Mouse (Mus musculus): ENCODE measurements around the gene Rasl10b. TPM values are rescaled to one million over a fixed set of nuclear protein-coding genes. Genes with fewer than 3 reads are reported as not detected.

Gene Rasl10b
- 0.12 and 0.22 TPM in 2 replicates for polyA plus RNA-seq (2015; fragmentation: Nextera tagmentation; extraction: Ambion mirVana)

DNA sequence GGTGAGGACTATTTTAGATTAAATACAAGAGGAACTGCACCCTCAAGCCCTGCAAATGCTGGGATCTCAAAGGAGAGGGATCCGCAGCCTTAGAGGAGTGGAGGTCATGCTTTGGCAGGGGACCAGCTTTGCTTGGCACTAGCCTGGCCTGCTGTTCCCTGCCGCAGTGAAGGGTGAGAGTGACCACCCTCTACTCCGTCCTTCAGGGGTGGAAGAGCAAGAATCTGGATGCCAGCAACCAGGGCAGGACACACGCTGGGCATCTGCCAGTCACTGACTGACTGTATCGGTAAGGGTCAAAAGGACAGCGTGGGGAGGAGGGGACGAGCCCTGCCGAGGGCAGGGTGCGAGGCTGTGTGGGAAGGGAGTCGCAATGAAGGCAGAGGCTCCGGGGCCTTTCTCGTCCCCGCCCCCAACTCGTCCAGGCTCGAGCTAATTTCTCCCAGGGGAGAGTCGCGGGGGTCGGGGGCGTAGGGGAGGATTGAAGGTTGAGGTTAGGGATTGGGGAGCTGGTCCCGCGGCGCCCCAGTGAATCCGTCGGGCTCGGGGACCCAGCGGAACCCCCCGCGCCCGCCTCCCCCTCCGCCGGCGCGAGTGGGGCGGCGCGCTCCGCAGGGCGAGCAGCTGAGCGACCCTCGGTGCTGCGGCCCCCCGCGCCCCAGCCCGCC is at the start of gene Rasl10b:
TSS of gene Rasl10b (plus strand) at position 51 of the 668 bp plus-strand sequence.
- peak within 1 kb of the TSS; percentile 68 for H3K4me2 ChIP-seq
- H3K27ac ChIP-seq (replicated peaks) = no peak within 1 kb of the TSS
- no peaks in the 10 kb centered on the region; the same call in 1 of the 2 replicates for H3K4me1 ChIP-seq (replicated peaks)
- H3K9me3 ChIP-seq (replicated peaks) = no peaks in the 10 kb centered on the region
- H3K4me3 ChIP-seq (replicated peaks) = peak within 1 kb of the TSS; percentile 58
- WGBS (ENCODE audit: insufficient replicate concordance) = 5% methylated on average over 29 of the region's 44 CpGs
- no peak for ATAC-seq (ENCODE audit: insufficient read depth)
- H3K9ac ChIP-seq = peak within 1 kb of the TSS; percentile 15; the same call in 1 of the 2 replicates
- no peaks in the 10 kb centered on the region for H3K36me3 ChIP-seq (replicated peaks)
- H3K27me3 ChIP-seq = peaks cover 58% of the 10 kb centered on the region

- H3K4me3 ChIP-seq (replicated peaks) = no peak overlapping the region
- H3K27ac ChIP-seq (replicated peaks) = no peak overlapping the region
- no peaks in the 10 kb centered on the region for H3K9me3 ChIP-seq (replicated peaks)
- peaks cover 49% of the 10 kb centered on the region for H3K36me3 ChIP-seq (replicated peaks)
- no peaks in the 10 kb centered on the region for H3K4me1 ChIP-seq (replicated peaks)
- H3K27me3 ChIP-seq = no peaks in the 10 kb centered on the region
- H3K9ac ChIP-seq = no peak overlapping the region
- H3K4me2 ChIP-seq = no peak overlapping the region
- 91% methylated on average over 6 of the region's 6 CpGs for WGBS (ENCODE audit: insufficient replicate concordance)
- no peak for ATAC-seq (ENCODE audit: insufficient read depth)
Measured at GRCm38 (mm10) chr11:83364656-83365055, 44.3 kb upstream of the Rasl10b start.

- Histone ChIP-seq H3K9ac (no peak overlapping the region), H3K27ac (replicated peaks) (no peak overlapping the region), H3K36me3 (replicated peaks) (peaks cover 80% of the 10 kb centered on the region), H3K4me3 (replicated peaks) (no peak overlapping the region), H3K4me1 (replicated peaks) (no peaks in the 10 kb centered on the region), H3K4me2 (no peak overlapping the region), H3K27me3 (no peaks in the 10 kb centered on the region), H3K9me3 (replicated peaks) (no peaks in the 10 kb centered on the region)
- ATAC-seq (ENCODE audit: insufficient read depth) = no peak
- 83% methylated on average over 4 of the region's 4 CpGs for WGBS (ENCODE audit: insufficient replicate concordance)
Measured at GRCm38 (mm10) chr11:83371267-83371666, 37.7 kb upstream of the Rasl10b start.

DNA sequence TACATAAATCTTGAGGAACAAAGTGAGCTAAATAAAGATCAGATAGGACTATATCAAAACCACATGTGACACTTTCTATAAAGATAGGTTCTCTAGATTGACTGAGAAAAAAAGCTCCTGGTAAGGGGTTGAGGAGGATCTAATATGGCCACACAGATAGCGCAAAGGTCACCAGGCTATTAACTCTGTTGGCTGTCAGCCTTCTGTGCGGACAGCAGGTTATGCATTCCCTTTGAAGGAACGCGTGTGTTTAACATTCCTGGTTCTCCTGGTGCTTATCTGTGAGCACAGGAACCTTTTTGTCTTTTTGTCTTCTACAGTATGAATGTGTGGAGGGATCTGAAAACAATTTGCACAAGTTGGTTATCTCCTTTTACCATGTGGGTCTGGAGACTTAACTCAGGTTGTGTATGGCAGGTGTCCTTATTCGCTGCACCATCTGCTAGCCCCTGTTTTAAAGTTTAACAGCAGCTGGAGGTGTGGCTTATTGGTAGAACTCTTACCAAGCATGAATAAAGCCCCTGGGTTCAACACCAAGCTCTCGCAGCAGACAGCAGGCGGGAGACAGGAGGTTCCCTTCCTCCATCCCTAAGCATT is 29.1 kb upstream of the Rasl10b start:
- Histone ChIP-seq H3K9ac (no peak overlapping the region), H3K9me3 (replicated peaks) (no peaks in the 10 kb centered on the region), H3K36me3 (replicated peaks) (peaks cover 23% of the 10 kb centered on the region), H3K4me2 (no peak overlapping the region), H3K27me3 (no peaks in the 10 kb centered on the region), H3K4me1 (replicated peaks) (peaks cover 9% of the 10 kb centered on the region), H3K4me3 (replicated peaks) (no peak overlapping the region), H3K27ac (replicated peaks) (no peak overlapping the region)
- ATAC-seq (ENCODE audit: insufficient read depth) = peak; percentile 25; the same call in 1 of the 2 replicates
- WGBS (ENCODE audit: insufficient replicate concordance) = 38% methylated on average over 7 of the region's 7 CpGs

DNA sequence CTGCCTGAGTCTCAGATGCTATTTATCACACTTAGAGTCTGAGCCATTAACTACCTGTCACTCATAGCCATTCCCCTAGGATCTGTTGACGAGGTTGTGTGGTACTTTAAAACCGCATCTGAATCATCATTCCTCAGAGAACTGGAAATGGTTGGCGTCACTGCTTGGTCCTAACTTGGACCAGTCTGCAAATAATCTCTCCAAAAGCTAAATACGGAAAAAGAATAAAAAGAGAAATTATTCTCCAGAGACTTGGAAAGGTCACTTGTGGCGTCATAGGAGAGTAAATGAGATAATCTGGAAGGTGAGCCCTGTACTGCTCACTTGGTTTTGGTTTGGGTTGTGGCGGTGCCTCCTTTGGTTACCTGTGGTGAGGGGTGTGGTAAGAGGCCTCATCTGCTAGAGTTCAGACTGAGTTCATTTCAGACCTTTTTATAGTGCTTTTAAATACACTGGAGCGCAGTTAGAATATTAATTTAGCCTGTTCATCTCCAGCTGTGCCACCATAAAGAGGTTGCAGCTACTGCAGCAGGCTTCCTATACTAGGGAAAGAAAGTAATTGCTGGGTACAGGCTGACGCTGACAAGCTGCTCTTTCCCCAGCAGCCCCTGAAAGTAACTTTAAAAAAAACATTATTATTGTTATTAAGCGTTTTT is 25.9 kb upstream of the Rasl10b start:
- no peak for ATAC-seq (ENCODE audit: insufficient read depth)
- H3K36me3 ChIP-seq (replicated peaks) = no peaks in the 10 kb centered on the region
- no peak overlapping the region for H3K4me3 ChIP-seq (replicated peaks)
- H3K27me3 ChIP-seq = no peaks in the 10 kb centered on the region
- 87% methylated on average over 9 of the region's 9 CpGs for WGBS (ENCODE audit: insufficient replicate concordance)
- H3K9me3 ChIP-seq (replicated peaks) = no peaks in the 10 kb centered on the region
- H3K4me1 ChIP-seq (replicated peaks) = peaks cover 9% of the 10 kb centered on the region
- no peak overlapping the region for H3K9ac ChIP-seq
- H3K27ac ChIP-seq (replicated peaks) = no peak overlapping the region
- H3K4me2 ChIP-seq = no peak overlapping the region

GRCm38 (mm10) chr11:83383532-83383887 is 25.4 kb upstream of the Rasl10b start:
- H3K9me3 ChIP-seq (replicated peaks) = no peaks in the 10 kb centered on the region

DNA sequence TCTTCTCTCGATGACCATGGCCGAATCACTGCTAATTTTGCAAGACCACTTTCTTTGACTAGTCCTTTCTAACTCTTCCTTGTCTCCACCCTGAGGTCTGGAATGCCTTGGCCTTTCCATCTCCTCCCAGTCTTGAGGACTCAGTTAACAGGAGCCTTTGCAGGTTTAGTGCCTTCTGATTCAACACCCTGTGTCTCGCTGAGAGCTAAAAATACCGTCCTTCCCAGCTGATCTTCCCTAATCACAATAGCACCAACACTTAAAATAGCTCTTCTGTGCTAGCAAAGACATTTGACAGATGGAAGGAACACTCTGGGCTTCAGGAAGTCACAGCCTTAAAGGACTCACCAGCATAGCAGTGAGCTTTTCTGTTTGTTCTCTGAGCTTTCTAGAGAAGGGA is 15.9 kb upstream of the Rasl10b start:
- Histone ChIP-seq H3K4me2 (no peak overlapping the region), H3K36me3 (replicated peaks) (peaks cover 61% of the 10 kb centered on the region), H3K4me1 (replicated peaks) (no peaks in the 10 kb centered on the region), H3K27me3 (no peaks in the 10 kb centered on the region), H3K4me3 (replicated peaks) (no peak overlapping the region), H3K9me3 (replicated peaks) (no peaks in the 10 kb centered on the region), H3K27ac (replicated peaks) (no peak overlapping the region), H3K9ac (no peak overlapping the region)
- no peak for ATAC-seq (ENCODE audit: insufficient read depth)
- WGBS (ENCODE audit: insufficient replicate concordance) = 76% methylated on average over 4 of the region's 4 CpGs

More at GRCm38 (mm10) chr11:83383532-83383887, 25.4 kb upstream of the Rasl10b start:
- no peak overlapping the region for H3K4me3 ChIP-seq (replicated peaks)
- ATAC-seq (ENCODE audit: insufficient read depth) = no peak
- no peaks in the 10 kb centered on the region for H3K27me3 ChIP-seq
- peaks cover 4% of the 10 kb centered on the region; the same call in 1 of the 2 replicates for H3K36me3 ChIP-seq (replicated peaks)
- peaks cover 9% of the 10 kb centered on the region for H3K4me1 ChIP-seq (replicated peaks)
- H3K9ac ChIP-seq = no peak overlapping the region
- 83% methylated on average over 1 of the region's 1 CpGs for WGBS (ENCODE audit: insufficient replicate concordance)
- no peak overlapping the region for H3K27ac ChIP-seq (replicated peaks)
- H3K4me2 ChIP-seq = no peak overlapping the region

DNA sequence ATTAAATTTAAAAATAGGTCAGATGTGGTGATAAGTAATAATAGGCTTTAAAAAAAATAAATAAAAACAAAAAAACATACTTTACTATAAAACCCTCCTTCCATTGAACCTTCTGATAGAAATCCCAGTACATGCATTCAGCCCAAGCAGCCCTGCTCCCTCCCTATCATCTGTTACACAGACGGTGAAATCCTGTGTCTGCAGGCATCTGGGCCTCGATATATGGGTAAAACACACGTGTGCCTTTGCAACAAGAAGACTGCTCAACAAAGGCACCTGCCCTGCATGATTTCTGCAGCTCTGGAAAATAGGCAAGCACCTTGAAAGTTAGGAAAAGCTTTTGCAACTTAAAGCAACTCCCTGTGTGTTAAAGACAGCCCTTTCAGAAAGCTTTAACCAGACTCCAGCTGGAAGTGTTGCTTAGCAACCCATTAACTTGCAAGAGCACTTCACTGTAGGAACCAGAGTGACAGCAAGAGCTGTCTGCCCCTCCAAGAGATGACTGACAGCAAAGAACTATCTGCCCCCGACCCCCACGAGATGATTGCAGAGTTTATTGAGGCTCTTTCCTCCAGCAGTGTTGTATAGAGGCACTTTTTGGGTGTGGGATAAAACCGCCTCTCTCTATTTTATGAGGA is 14.0 kb upstream of the Rasl10b start:
- H3K36me3 ChIP-seq (replicated peaks) = peaks cover 72% of the 10 kb centered on the region
- H3K27me3 ChIP-seq = no peaks in the 10 kb centered on the region
- H3K4me3 ChIP-seq (replicated peaks) = no peak overlapping the region
- no peak overlapping the region for H3K4me2 ChIP-seq
- no peaks in the 10 kb centered on the region for H3K9me3 ChIP-seq (replicated peaks)
- ATAC-seq (ENCODE audit: insufficient read depth) = no peak
- H3K27ac ChIP-seq (replicated peaks) = no peak overlapping the region
- WGBS (ENCODE audit: insufficient replicate concordance) = 65% methylated on average over 6 of the region's 6 CpGs
- H3K4me1 ChIP-seq (replicated peaks) = no peaks in the 10 kb centered on the region
- no peak overlapping the region for H3K9ac ChIP-seq

DNA sequence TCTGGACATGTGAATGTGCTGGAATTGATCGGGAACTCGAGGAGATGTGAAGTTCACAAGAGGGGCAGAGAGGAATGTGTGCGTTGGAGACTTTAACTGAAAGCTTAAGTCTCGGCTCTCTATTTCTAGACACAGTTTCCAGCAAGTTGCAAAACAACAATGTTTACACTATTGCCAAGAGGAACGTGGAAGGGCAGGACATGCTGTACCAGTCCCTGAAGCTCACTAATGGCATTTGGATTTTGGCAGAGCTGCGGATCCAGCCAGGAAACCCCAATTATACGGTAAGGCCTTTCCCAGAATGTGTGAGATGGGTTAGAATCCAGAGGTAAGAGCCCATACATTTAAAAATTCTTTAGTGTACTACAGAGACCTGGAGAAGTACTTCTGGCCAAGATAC is 11.3 kb upstream of the Rasl10b start:
- H3K9ac ChIP-seq = no peak overlapping the region
- 86% methylated on average over 7 of the region's 7 CpGs for WGBS (ENCODE audit: insufficient replicate concordance)
- H3K4me3 ChIP-seq (replicated peaks) = no peak overlapping the region
- no peaks in the 10 kb centered on the region for H3K9me3 ChIP-seq (replicated peaks)
- no peak overlapping the region for H3K27ac ChIP-seq (replicated peaks)
- no peaks in the 10 kb centered on the region for H3K4me1 ChIP-seq (replicated peaks)
- no peak for ATAC-seq (ENCODE audit: insufficient read depth)
- no peaks in the 10 kb centered on the region for H3K27me3 ChIP-seq
- H3K36me3 ChIP-seq (replicated peaks) = peaks cover 59% of the 10 kb centered on the region
- no peak overlapping the region for H3K4me2 ChIP-seq

DNA sequence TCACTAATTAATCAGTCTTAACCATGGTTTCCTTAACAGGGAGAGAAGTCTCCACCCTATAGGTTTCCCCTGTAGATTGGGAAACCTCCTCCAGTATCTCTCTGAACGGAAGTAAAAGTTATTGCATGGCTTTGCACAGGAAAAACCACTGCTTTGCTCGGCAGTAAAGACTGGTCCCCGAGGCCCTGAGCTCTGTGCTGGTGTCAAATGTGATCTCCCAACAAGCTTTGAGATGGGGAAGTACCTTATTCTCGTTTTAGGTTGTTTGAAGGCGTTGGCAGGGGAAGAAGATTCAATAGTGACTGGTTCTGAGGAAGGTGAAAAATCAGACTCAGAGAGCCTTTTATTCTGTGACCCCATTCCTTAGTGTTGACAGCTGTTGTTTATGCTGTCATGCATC is 10.2 kb upstream of the Rasl10b start:
- Histone ChIP-seq H3K4me1 (replicated peaks) (no peaks in the 10 kb centered on the region), H3K4me3 (replicated peaks) (no peak overlapping the region), H3K9me3 (replicated peaks) (no peaks in the 10 kb centered on the region), H3K9ac (no peak overlapping the region), H3K4me2 (no peak overlapping the region), H3K27me3 (no peaks in the 10 kb centered on the region), H3K36me3 (replicated peaks) (peaks cover 59% of the 10 kb centered on the region), H3K27ac (replicated peaks) (no peak overlapping the region)
- ATAC-seq (ENCODE audit: insufficient read depth) = no peak
- WGBS (ENCODE audit: insufficient replicate concordance) = 53% methylated on average over 5 of the region's 5 CpGs

- Histone ChIP-seq H3K9me3 (replicated peaks) (no peaks in the 10 kb centered on the region), H3K9ac (no peak overlapping the region), H3K36me3 (replicated peaks) (peaks cover 34% of the 10 kb centered on the region), H3K4me2 (no peak overlapping the region), H3K4me1 (replicated peaks) (no peaks in the 10 kb centered on the region), H3K27ac (replicated peaks) (no peak overlapping the region), H3K4me3 (replicated peaks) (no peak overlapping the region), H3K27me3 (peaks cover 16% of the 10 kb centered on the region)
- 77% methylated on average over 7 of the region's 7 CpGs for WGBS (ENCODE audit: insufficient replicate concordance)
- no peak for ATAC-seq (ENCODE audit: insufficient read depth)
Measured at GRCm38 (mm10) chr11:83403787-83404186, 5.2 kb upstream of the Rasl10b start.
